Mouse (Mus musculus): ENCODE measurements around the gene Hist1h3f.

The Hist1h3f gene

GRCm38 (mm10) chr13:23543965-23544786 is at the start of gene Hist1h3f:
Gene Hist1h3f, plus strand, starts transcription at chr13:23544052.
- peak; percentile 62 for DNase-seq (ENCODE audit: low spot score)

- no peak for DNase-seq (ENCODE audit: low spot score)
Measured at GRCm38 (mm10) chr13:23495526-23495925, 48.3 kb upstream of the Hist1h3f start.

- no peak for DNase-seq (ENCODE audit: low spot score)
Measured at GRCm38 (mm10) chr13:23497656-23498321, 46.1 kb upstream of the Hist1h3f start.

GRCm38 (mm10) chr13:23498653-23499052 is 45.2 kb upstream of the Hist1h3f start:
- DNase-seq (ENCODE audit: low spot score) = no peak

- no peak for DNase-seq (ENCODE audit: low spot score)
Measured at GRCm38 (mm10) chr13:23499943-23500342, 43.9 kb upstream of the Hist1h3f start.

- DNase-seq (ENCODE audit: low spot score) = peak; percentile 41
Measured at GRCm38 (mm10) chr13:23500424-23501200, 43.2 kb upstream of the Hist1h3f start.

GRCm38 (mm10) chr13:23501511-23501910 is 42.3 kb upstream of the Hist1h3f start:
- no peak for DNase-seq (ENCODE audit: low spot score)

- DNase-seq (ENCODE audit: low spot score) = no peak
Measured at GRCm38 (mm10) chr13:23502031-23502567, 41.8 kb upstream of the Hist1h3f start.

GRCm38 (mm10) chr13:23502916-23503315 is 40.9 kb upstream of the Hist1h3f start:
- DNase-seq (ENCODE audit: low spot score) = no peak

GRCm38 (mm10) chr13:23503797-23504196 is 40.1 kb upstream of the Hist1h3f start:
- peak; percentile 53 for DNase-seq (ENCODE audit: low spot score)

- DNase-seq (ENCODE audit: low spot score) = no peak
Measured at GRCm38 (mm10) chr13:23505662-23506345, 38.0 kb upstream of the Hist1h3f start.

GRCm38 (mm10) chr13:23506351-23506750 is 37.5 kb upstream of the Hist1h3f start:
- no peak for DNase-seq (ENCODE audit: low spot score)

- DNase-seq (ENCODE audit: low spot score) = no peak
Measured at GRCm38 (mm10) chr13:23506819-23507515, 36.9 kb upstream of the Hist1h3f start.

GRCm38 (mm10) chr13:23510127-23510526 is 33.7 kb upstream of the Hist1h3f start:
- DNase-seq (ENCODE audit: low spot score) = no peak

- DNase-seq (ENCODE audit: low spot score) = no peak
Measured at GRCm38 (mm10) chr13:23513517-23513916, 30.3 kb upstream of the Hist1h3f start.

- DNase-seq (ENCODE audit: low spot score) = no peak
Measured at GRCm38 (mm10) chr13:23515281-23515680, 28.6 kb upstream of the Hist1h3f start.

- no peak for DNase-seq (ENCODE audit: low spot score)
Measured at GRCm38 (mm10) chr13:23515826-23516620, 27.8 kb upstream of the Hist1h3f start.

- peak; percentile 75 for DNase-seq (ENCODE audit: low spot score)
Measured at GRCm38 (mm10) chr13:23516822-23517602, 26.8 kb upstream of the Hist1h3f start.

GRCm38 (mm10) chr13:23517603-23518294 is 26.1 kb upstream of the Hist1h3f start:
- DNase-seq (ENCODE audit: low spot score) = peak; percentile 90
